Mouse (Mus musculus) kidney, embryonic 14.5 days (tissue): ENCODE results near the gene Dpp9. TPM values are rescaled to one million over a fixed set of nuclear protein-coding genes. Genes with fewer than 3 reads are reported as not detected.
"Not testable (repeated sequence)": the region's sequence is repeated elsewhere in the genome, so short reads cannot be mapped to it uniquely, and the experiment has no call there.

ENCODE experiments used
- ATAC-seq: fragments of 200-750 bp; cut with Nextera tagmentation; 2 replicates; pipeline ENCODE4 v1.8.0; 2017; ENCODE audit warnings: moderate number of reproducible peaks, mild to moderate bottlenecking, moderate TSS enrichment, moderate library complexity; ENCODE audit not compliant: low FRiP score, low TSS enrichment
- H3K27ac ChIP-seq: fragments of 300-500 bp; sonication (generic); 2 replicates; pipeline ENCODE4 v1.5.1; 2014; ENCODE audit warnings: low read depth, mild to moderate bottlenecking, low read length, moderate library complexity, mixed read lengths
- H3K27me3 ChIP-seq: fragments of 300-500 bp; sonication (generic); 2 replicates; pipeline ENCODE4 v1.6.1; 2014; ENCODE audit warnings: mild to moderate bottlenecking, low read length; ENCODE audit not compliant: control insufficient read depth, insufficient read depth
- H3K36me3 ChIP-seq: fragments of 300-500 bp; sonication (generic); 2 replicates; pipeline ENCODE4 v1.6.1; 2014; ENCODE audit warnings: low read length, mixed read lengths; ENCODE audit not compliant: control insufficient read depth, insufficient read depth
- H3K4me1 ChIP-seq: fragments of 300-500 bp; sonication (generic); 2 replicates; pipeline ENCODE4 v1.6.1; 2014; ENCODE audit warnings: low read length, mixed read lengths; ENCODE audit not compliant: control insufficient read depth, insufficient read depth
- H3K4me2 ChIP-seq: fragments of 300-500 bp; sonication (generic); replicated peaks from 2 replicates; pipeline ENCODE4 v1.6.1; 2014; ENCODE audit warnings: low read depth, mild to moderate bottlenecking, low read length
- H3K4me3 ChIP-seq: fragments of 300-500 bp; sonication (generic); 2 replicates; pipeline ENCODE4 v1.5.1; 2014; ENCODE audit warnings: mild to moderate bottlenecking, low read length
- H3K9ac ChIP-seq: fragments of 300-500 bp; sonication (generic); 2 replicates; pipeline ENCODE4 v1.6.1; 2014; ENCODE audit warnings: low read depth, mild to moderate bottlenecking, low read length, moderate library complexity
- H3K9me3 ChIP-seq: fragments of 300-500 bp; sonication (generic); 2 replicates; pipeline ENCODE4 v1.6.1; 2016; ENCODE audit warnings: low read length; ENCODE audit not compliant: control insufficient read depth
- WGBS: fragments of 180-500 bp; shearing (Covaris S2); extraction: QIAGEN DNeasy Blood & Tissue Kit; methylation state at CpG from one replicate; pipeline ENCODE4 v1.1.7; 2014; 5-methylcytosine and 5-hydroxymethylcytosine counted together
- polyA plus RNA-seq: library from polyadenylated mRNA; unstranded; fragments of >200 nt; fragmentation: Nextera tagmentation; extraction: Ambion mirVana; gene quantifications from 2 replicates; pipeline ENCODE4 v1.2.1, GENCODE M21; 2014

Dpp9 gene
- polyA plus RNA-seq: 31.5 and 40.3 TPM in 2 replicates

DNA sequence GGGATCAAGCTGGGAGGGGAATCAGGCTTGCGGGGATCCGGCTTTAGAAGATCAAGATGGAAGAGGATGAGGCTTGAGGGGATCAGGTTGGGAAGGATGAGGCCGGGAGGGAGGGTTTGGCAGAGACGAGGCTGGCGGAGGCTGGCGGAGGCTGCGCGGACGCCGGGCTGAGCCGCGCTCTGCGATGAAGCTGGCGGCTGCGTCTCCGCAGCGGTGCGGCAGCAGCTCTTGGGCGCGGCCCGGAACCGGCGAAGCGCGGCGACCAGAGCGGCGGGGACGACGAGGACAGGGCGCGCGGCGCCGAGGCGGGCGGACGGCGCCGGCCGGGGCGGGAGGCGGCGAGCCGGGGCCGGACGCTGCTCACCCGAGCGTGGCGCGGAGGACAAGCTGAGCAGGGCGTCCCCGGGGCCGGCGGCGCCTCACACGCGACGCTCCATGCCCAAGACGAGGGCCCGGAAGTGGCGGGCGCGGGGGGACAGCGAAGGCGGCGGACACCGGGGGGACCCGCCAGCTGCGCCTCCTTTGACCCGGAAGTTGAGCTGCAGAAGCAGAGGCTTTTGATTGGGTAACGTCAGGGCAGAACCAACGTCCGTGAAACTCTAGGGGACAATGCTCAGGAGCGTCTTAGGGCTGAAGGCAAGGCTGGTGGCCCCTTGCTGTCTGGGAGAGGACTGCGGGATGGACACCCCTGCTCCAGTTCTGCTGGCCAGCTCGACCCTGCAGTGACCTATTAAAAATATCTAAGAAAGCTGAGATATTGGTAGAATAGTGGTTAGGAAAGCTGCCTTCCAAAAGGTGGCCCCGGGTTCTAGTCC, at the start of gene Dpp9:
Gene Dpp9, minus strand, starts transcription at position 529 of the 815 bp plus-strand sequence.
- peaks cover 10% of the 10 kb centered on the region for H3K4me1 ChIP-seq
- no peaks in the 10 kb centered on the region for H3K27me3 ChIP-seq
- peak within 1 kb of the TSS; percentile 92 for H3K9ac ChIP-seq
- peak within 1 kb of the TSS; percentile 75 for H3K4me2 ChIP-seq
- peak within 1 kb of the TSS; percentile 72 for H3K4me3 ChIP-seq
- peak within 1 kb of the TSS; percentile 86 for H3K27ac ChIP-seq
- under 1% methylated on average over 61 of the region's 78 CpGs for WGBS
- no peaks in the 10 kb centered on the region; the same call in 1 of the 2 replicates for H3K36me3 ChIP-seq
- ATAC-seq: peak; percentile 99
- H3K9me3 ChIP-seq: no peaks in the 10 kb centered on the region

DNA sequence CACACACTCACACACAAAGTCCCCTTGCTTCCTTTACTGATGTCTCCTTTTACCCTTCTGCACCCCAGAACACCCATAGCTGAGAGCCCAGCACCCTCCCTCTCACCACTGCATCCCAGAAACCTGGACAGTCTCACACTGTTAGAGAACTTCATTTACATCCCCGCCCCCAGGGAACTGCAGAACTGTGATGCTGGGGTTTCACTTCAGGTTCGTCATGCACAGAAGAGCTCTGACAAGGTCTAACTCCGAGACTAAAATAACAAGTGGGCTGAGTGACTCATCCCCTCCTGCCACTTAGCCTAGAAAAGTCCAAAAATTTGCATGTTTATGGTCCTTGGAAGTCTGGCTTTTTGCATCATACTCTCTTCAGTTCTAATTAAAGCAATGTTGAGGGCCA, 47.6 kb upstream of the Dpp9 start:
- H3K27me3 ChIP-seq: no peaks in the 10 kb centered on the region
- H3K27ac ChIP-seq: no peak overlapping the region
- 0 out of 2 replicates have a peak overlapping the region, but pooled peaks have one; percentile 7 for H3K9ac ChIP-seq
- H3K4me3 ChIP-seq: no peak overlapping the region
- H3K9me3 ChIP-seq: no peaks in the 10 kb centered on the region
- no peak overlapping the region for H3K4me2 ChIP-seq
- no peaks in the 10 kb centered on the region for H3K4me1 ChIP-seq
- WGBS: 41% methylated on average over 3 of the region's 3 CpGs
- peaks cover 30% of the 10 kb centered on the region for H3K36me3 ChIP-seq
- ATAC-seq: no peak

DNA sequence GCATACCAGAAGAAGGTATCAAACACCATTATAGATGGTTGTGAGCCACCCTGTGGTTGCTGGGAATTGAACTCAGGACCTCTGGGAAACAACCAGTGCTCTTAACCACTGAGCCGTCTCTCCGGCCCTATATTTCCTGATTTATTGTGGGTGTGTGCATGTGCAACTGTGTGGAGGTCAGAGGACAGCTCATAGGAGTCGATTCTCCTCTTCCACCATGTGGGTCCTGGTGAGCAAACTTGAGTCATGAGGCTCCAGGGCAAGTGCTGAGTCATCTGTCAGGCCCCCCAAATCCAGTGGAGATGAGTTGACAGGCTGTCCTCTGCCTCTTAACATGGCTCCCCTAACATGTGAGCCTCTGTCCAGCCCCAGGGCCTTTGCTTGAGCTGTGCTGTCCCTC, 47.2 kb upstream of the Dpp9 start:
- no peak for ATAC-seq
- H3K27me3 ChIP-seq: no peaks in the 10 kb centered on the region
- no peak overlapping the region for H3K27ac ChIP-seq
- no peak overlapping the region for H3K4me2 ChIP-seq
- no peaks in the 10 kb centered on the region for H3K9me3 ChIP-seq
- H3K36me3 ChIP-seq: peaks cover 29% of the 10 kb centered on the region
- H3K9ac ChIP-seq: no peak overlapping the region
- no peak overlapping the region for H3K4me3 ChIP-seq
- 72% methylated on average over 3 of the region's 3 CpGs for WGBS
- H3K4me1 ChIP-seq: no peaks in the 10 kb centered on the region

DNA sequence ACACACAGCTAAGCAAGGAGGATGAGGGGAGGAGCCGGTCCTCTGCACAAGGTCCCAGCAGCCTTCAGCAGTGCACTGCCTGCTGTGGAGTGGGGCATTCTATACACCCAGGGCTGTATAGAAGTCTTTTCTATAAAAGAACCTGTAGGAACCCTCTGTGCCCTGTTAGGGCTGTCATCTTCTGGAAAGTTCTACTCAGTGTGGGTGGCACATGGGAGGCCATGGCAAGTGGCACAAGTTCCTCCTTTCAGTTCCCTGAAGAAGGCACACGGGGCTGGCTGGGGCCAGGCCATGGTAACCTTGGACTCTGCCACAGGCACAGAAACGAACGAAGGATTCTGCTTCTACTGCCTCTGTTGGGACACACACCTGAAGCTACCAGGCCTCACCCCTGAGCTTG, 46.3 kb upstream of the Dpp9 start:
- no peak for ATAC-seq
- H3K4me3 ChIP-seq: no peak overlapping the region
- no peaks in the 10 kb centered on the region for H3K9me3 ChIP-seq
- peaks cover 31% of the 10 kb centered on the region for H3K36me3 ChIP-seq
- no peaks in the 10 kb centered on the region for H3K27me3 ChIP-seq
- 88% methylated on average over 4 of the region's 4 CpGs for WGBS
- H3K9ac ChIP-seq: no peak overlapping the region
- H3K4me1 ChIP-seq: peaks cover 4% of the 10 kb centered on the region; the same call in 1 of the 2 replicates
- no peak overlapping the region for H3K4me2 ChIP-seq
- H3K27ac ChIP-seq: no peak overlapping the region

DNA sequence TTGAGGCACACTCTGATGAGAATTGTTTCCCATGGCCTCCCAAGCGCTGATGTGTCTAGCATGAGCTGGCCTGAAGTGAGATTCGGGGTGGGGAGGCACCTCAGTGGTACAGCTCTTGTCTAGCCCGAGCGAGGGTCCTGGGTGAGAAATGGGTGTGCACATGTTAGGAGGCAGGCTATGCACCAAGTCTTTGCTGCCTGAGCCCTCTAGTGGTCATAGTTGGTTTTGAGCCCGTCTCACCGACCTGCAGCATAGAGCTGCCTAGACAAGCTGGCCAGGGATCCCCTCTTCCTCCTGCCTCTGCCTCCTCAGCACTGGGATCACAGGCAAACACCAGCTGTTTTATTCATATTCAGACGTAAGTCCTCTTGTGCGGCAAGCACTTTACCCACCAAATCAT, 45.3 kb upstream of the Dpp9 start:
- WGBS: 23% methylated on average over 8 of the region's 8 CpGs
- no peaks in the 10 kb centered on the region for H3K27me3 ChIP-seq
- peaks cover 41% of the 10 kb centered on the region for H3K36me3 ChIP-seq
- H3K9me3 ChIP-seq: no peaks in the 10 kb centered on the region
- H3K9ac ChIP-seq: no peak overlapping the region
- H3K27ac ChIP-seq: no peak overlapping the region
- ATAC-seq: peak; percentile 60
- H3K4me3 ChIP-seq: no peak overlapping the region
- no peak overlapping the region for H3K4me2 ChIP-seq
- H3K4me1 ChIP-seq: peaks cover 10% of the 10 kb centered on the region; the same call in 1 of the 2 replicates

DNA sequence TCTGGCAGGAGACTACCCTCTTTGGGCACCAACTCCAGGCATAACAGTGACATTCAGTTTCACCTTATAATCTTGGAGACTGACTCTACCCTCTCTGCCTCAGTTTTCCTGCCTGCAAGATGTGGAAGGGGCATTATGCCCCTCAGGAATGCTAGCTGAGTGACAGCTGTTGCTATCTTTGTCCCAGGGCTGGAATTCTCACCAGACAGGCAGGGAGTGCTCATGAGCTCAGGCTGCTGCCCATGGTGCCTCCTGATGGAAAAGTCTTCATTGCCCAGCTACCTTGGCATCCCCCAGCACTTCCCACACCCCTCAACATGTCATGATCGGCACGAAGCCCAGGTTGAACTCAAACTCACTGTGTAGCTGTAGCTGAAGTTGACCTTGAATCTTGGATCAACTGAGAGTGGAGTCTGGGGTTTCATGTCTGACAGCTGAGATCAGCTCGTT, 44.0 kb upstream of the Dpp9 start:
- Histone ChIP-seq H3K27ac (no peak overlapping the region), H3K4me3 (no peak overlapping the region), H3K4me1 (peaks cover 16% of the 10 kb centered on the region; the same call in 1 of the 2 replicates), H3K9ac (no peak overlapping the region), H3K9me3 (no peaks in the 10 kb centered on the region), H3K4me2 (no peak overlapping the region), H3K27me3 (no peaks in the 10 kb centered on the region), H3K36me3 (peaks cover 45% of the 10 kb centered on the region)
- ATAC-seq: no peak
- 90% methylated on average over 3 of the region's 3 CpGs for WGBS

DNA sequence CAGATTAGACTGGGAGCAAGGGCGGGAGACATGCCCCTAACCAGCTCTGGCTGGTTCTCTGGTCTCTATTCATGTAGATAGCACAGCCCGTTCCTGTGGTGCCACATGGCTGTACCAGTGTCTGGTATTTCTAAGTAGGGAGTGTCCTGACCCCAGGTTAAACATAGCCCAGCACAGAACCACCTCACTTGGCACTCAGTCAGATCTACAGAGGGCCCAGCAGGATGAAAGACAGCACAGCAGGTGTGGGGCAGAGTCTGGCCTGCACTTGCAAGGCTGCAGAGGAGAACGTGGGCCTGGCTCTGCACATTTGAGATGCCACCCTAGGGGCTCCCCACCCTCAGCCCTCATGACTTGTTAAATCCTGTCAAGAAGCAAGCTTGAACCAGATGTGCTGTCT, 42.5 kb upstream of the Dpp9 start:
- Histone ChIP-seq H3K4me2 (no peak overlapping the region), H3K9me3 (no peaks in the 10 kb centered on the region), H3K27me3 (no peaks in the 10 kb centered on the region), H3K4me1 (peaks cover 20% of the 10 kb centered on the region; the same call in 1 of the 2 replicates), H3K4me3 (no peak overlapping the region), H3K27ac (no peak overlapping the region), H3K36me3 (peaks cover 45% of the 10 kb centered on the region), H3K9ac (no peak overlapping the region)
- 75% methylated on average over 3 of the region's 3 CpGs for WGBS
- ATAC-seq: no peak

DNA sequence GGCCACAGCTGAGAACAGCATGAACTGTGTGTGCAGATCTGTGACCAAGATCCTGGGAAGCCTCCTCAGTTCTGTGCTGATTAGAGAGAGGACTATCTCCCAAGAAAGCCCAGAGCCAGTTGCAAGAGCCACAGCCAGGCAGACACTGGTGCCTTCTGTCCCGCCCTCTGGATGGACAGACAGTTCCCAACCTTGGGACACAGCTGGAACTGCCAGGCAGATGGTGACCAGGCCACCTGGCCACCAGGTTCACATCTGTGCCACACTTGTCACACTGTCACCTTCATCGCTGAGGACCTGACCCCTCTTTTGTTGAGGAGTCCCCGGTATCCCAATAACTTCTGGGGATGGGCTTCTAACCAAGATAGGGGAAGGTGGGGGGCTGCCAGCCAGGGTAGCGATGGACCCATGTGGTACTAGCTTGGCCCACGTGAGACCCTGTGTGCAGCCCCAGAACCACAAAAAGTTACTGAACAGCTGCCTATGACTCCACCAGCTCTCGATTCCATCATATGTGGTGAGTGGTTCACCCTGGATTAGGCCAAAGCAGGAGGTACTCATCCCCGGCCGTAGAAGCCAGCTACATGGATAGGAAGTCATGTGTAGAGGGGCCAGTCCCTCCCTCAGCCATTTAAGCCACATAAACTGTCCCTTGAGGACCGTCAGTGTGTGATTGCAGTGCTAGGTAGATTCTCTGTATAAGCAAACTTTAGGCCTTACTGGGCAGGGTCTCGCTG, 40.8 kb upstream of the Dpp9 start:
- ATAC-seq: no peak
- H3K27ac ChIP-seq: no peak overlapping the region
- H3K9ac ChIP-seq: no peak overlapping the region
- H3K4me1 ChIP-seq: peaks cover 20% of the 10 kb centered on the region; the same call in 1 of the 2 replicates
- H3K4me3 ChIP-seq: no peak overlapping the region
- WGBS: 91% methylated on average over 10 of the region's 10 CpGs
- H3K27me3 ChIP-seq: no peaks in the 10 kb centered on the region
- peaks cover 45% of the 10 kb centered on the region for H3K36me3 ChIP-seq
- no peak overlapping the region; the same call in 1 of the 2 replicates for H3K4me2 ChIP-seq
- H3K9me3 ChIP-seq: no peaks in the 10 kb centered on the region

DNA sequence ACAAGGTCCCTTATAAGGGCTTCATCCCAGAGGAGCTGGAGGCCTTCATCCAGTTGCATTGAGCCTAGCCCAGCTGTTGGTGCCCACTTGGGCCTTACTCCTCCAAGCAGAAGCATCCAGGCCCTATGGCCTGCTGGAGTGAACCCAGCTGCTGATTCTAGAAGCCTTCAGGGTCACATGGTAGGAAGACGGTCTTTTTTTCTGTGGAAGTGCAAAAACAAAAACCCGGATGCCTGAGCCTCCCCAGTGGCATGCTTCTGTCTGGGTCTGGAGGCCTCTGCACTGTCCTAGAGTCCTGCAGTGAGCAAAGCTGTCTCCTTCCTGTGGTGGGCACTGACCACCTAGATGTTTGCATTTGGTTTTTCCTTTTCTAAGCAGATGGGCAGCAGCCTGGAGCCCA, 40.1 kb upstream of the Dpp9 start:
- Histone ChIP-seq H3K36me3 (peaks cover 45% of the 10 kb centered on the region), H3K4me1 (peaks cover 20% of the 10 kb centered on the region; the same call in 1 of the 2 replicates)
- H3K4me3 ChIP-seq, H3K27me3 ChIP-seq, ATAC-seq, H3K9me3 ChIP-seq, H3K4me2 ChIP-seq, H3K9ac ChIP-seq, H3K27ac ChIP-seq: not testable (repeated sequence)
- 63% methylated on average over 2 of the region's 2 CpGs for WGBS
